Mouse (Mus musculus) CD8-positive naive resting alpha-beta T cell, adult 2 months (primary cell): Measurements from ENCODE around the gene Cped1.

Experiments
- DNase-seq, 2 experiments: peaks; one replicate each; pipeline ENCODE4 v3.0.0; 2022; ENCODE audit warnings: low read depth in 2 of 2, low spot score in 2 of 2

Gene Cped1

GRCm38 (mm10) chr6:22147236-22147635, 161.5 kb downstream of the Cped1 start:
- no peak for DNase-seq

DNA sequence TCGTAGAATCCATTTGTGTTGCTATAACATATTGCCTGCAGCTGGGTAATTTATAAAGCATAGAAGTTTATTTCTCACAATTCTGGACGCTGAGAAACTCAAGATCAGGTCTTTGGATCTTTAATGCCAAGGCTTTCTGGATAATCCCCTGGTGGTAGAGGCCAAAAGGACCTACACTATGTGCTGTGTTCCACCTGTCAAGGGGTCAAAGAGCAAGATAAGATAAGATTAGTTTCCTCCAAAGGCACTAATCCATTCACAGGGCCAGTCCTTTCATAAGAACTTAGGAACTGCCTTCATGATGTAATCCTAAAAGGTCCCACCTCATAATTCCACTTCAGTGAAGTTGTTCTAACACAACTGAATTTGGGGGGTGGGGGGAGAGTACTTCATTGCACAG, 162.8 kb downstream of the Cped1 start:
- DNase-seq = no peak

DNA sequence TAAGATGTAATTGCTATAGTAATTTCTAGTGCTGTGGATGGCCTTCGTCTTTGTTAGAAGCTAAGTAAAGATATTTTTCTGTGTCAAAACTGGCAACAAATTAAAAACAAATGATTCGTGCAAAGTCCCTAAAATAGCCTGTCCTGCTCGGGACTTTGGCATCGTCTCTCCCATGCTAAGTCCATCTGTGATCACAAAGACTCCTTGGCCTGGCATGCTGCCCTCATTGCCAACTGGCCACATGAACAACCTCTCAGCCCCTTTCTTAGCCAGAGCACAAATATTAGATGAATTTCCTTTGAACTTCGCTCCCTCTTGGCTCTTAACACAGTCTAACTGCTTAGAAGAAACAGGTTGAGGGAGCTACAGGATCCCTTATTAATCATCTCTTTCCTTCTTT, 171.7 kb downstream of the Cped1 start:
- DNase-seq = no peak

DNA sequence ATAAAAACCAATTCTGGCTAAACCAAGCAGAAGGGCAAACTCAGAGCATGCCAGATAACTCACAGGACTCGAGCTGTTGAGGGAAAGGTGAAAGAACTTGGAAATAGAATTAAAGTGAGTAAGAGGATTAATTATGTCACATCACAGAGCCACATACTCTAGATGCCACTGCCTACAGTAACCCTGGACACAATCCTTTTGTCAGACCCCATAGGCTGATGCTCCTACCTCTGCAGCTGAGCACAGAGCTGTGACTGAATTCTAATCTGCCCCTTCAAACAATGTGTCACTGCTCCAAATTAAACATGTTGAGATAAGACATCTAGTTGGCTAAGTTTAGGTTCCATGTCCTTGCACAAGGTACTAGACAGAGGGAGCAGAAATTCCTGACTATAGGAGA, 176.2 kb downstream of the Cped1 start:
- DNase-seq = no peak

- DNase-seq = no peak
Observed at GRCm38 (mm10) chr6:22168388-22168787, 182.7 kb downstream of the Cped1 start.

- no peak for DNase-seq
Observed at GRCm38 (mm10) chr6:22178721-22179295, 193.1 kb downstream of the Cped1 start.

DNA sequence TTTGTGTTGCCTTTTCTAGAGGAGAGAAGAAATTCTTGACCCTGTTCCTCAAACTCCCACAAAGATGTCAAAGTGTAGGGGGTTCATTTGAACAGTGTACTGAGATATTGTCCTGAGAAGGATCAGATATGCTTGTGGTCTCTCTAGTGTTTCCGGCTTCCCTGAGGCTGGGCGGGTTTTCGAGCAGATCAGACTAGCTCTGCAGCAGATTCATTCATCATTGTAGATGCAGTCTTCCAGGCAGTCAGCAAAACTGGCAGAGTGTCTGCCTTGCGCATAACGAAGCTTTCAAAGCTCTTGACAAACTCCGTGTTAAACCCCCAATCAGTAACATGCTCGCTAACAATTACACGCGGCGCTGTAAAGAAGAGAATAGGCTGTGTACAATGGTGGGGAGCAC, 194.6 kb downstream of the Cped1 start:
- DNase-seq = no peak

DNA sequence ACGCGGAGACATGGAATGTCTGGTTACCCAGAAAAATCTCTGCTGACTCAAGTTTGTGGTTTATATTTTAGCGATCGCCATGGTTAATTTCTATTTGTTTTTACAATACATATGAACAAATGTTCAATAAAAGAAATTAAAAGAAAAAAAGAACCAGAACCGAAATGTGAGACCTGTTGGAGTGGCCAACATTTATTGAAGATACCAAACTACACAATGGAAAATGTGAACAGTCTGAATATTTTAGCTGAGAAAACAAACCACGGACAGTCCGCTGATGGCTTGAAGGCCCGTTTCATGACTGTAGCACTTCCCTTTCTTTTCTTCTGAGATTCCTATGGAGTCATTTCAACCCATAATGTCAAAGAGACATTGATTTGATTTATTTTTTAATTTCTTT, 201.3 kb downstream of the Cped1 start:
- DNase-seq = no peak

DNA sequence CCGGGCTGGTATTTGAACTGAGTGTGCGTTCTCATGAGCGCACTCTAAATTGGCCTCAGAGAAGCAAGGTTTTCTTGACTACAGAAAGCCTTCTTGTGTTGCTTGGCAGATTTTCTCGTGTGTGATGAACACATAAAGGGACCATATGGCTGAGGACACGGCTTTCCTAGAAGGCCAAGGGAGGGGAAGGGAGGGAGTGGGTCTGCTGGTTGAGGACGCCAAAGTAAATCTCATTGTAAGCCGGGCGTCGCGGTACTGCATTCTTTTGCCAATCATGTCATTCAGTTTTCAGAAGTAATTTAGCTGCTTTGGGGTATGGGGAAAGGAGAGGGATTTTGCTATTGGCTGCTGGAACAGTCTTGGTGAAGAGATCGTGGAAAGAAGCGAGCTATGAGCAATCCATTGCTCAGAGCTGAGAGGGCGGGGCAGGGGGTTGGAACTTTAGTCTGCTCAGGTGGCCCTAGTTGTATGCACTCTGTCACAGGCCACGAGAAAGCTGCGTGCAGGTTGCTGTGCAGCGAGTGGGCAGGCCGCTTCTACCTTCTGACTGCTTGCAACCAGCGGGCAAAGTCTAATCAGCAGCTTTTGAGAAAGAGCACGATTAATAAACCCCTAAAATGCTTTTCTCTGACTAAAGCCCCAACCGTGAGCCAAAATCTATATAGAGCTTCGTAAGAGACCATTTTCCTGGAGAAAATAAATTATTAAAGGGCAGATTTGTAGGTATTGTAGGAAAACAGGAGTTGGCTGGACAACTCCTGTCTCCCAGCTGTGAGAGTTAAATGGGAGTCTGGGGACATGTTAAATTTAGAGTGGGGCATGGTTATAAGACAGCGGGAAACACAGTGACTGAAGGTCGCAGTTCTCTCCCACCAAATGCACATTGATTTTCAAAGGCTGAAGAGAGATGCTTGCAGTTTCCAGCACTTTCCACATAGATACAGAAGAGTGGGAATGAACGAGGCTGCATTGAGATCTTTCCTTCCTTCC, 203.9 kb downstream of the Cped1 start:
- no peak for DNase-seq

DNA sequence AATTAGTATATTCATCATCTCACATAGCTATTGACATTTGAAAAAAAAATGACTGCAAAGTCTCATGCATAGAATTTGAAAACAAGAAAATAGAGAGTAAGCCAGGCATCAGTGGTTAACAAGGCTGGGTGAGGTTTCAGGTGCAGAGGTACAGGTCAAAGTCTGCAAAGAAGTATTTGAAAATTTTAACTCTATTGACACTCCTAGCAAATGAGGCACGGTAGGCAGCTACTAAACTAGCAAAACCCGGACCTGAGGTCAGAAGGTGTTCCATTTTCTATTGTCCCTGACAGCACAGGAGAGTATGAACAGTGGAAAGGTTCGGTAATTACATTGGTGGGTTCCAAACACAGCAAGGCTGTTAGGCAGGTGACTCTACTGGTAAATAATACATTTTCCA, 212.9 kb downstream of the Cped1 start:
- no peak for DNase-seq

DNA sequence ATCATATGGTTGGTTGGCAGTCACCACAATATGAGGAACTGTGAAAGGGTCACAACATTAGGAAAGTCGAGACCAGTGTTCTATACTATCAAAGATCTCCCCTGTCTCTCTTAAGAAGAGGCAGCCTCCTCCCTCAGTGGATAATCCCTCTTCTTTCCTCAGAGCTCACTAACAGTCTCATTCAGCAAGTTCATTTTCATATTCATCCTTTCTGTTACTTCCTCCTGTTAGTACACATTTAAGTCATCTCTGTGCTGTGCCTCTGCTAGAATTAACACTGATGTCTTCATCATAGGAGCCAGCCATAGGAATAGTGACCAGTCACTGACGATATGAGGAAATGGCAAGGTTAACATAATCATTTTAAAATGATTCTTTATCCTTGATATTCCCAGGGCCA, 213.8 kb downstream of the Cped1 start:
- no peak for DNase-seq

- no peak for DNase-seq
Observed at GRCm38 (mm10) chr6:22200133-22200532, 214.4 kb downstream of the Cped1 start.

DNA sequence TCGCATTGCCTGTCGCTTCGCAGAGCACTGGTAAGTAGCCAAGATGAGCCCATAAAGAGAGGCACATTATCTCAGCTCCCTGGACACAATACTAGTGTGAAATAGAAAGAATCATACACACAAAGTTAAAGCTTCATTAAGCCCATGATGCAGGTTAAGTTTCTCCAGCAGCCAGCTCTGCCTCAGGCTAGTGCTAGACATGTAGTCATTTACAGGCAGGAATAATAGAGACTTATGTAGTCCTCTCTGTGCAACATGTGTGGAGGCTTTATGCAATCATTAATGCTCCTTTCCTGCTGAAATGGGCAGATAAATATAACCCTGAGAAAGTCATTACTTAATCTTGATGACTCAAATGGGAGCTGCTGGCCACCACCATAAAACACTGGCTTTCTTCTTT, 216.2 kb downstream of the Cped1 start:
- DNase-seq = no peak

DNA sequence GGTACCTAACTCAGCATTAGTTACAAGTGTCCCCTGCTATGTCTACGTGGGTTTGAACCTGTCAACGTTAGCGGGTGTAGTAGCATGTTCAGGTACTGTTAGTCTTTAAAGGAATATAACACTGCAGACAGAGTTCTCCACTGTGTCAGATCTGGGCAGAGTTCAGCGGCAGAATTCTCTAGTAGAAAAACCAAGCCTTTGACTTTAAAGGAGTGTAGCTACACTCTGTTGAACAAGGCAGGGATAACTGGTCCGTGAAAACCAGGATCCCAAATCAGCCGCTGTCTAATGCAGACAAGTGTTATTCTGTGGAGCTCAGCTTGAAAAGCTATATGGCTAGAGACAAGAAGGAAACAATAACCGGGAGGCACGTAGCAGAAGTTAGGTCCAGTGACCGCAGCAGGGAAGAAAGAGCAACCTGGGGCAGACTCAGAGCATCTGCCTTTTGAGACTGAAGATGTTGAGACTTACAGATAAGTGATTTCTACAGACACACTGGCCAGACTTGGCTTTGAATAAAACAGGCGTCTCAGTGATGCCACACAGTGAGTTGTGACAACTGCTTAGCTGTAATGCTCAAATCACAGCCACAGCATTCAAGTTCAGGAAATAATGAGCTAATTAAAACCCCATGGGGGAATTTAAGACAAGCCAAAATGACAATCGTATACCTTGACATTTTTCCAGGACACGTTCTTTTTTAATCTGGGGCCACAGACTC, 219.5 kb downstream of the Cped1 start:
- DNase-seq = no peak

DNA sequence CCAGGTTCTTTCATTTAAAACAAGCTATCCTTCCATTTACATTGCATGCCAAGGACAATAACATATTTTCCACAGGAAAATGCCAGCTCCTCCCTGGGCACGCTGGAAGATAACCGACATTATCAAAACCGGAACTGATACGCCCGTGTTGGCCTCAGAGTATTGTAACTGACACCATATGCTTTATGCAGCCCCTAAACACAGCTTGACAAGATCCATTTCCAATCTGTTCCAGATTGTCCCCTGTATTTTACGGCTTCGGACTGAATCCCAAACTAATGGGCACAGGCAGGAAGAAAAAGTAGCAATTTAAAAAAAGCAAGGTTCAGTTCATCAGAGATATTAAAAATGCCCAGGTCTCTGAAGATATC, 220.0 kb downstream of the Cped1 start:
- no peak for DNase-seq

- DNase-seq = no peak
Observed at GRCm38 (mm10) chr6:22206179-22206578, 220.5 kb downstream of the Cped1 start.

- DNase-seq = no peak
Observed at GRCm38 (mm10) chr6:22206630-22207293, 221.0 kb downstream of the Cped1 start.

GRCm38 (mm10) chr6:22212158-22212557, 226.4 kb downstream of the Cped1 start:
- no peak for DNase-seq

DNA sequence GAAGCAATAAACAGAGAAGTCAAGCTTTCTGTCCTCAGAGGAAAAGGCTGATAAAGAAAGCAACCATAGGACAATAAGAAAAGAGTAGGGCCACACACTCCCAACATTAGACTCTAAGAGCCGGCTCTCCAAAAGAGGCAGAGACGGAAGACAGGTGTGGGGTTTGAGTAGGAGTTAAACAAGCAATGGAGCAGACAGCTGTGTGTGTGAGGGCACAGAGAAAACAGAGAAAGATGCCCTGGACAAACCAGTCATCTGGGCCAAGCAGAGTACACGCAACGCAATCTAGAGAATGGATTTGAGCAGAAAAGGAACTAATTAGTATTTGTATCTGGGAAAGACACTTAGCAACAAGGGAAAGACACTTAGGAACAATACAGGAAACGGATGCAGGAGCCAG, 227.5 kb downstream of the Cped1 start:
- DNase-seq = no peak

DNA sequence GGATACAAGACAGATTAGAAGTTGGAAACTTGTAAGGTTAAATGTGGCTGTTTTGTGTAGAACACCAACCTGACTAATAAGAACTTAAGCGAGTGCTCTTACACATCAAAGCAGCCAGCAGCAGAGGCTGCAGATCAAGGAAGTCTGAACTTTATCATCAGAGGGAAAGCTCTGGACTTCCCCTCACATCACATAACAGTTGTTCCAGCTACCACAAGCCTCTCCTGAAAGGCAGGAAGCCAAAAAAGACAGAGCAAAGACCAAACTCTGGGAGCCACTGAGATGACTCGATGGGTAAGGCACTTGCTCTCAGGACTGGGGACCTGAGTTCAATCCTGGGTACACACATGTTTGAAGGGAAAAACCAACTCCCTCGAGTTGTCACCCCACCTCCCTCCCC, 228.1 kb downstream of the Cped1 start:
- no peak for DNase-seq

- no peak for DNase-seq
Observed at GRCm38 (mm10) chr6:22214665-22215064, 228.9 kb downstream of the Cped1 start.
